Mouse (Mus musculus) right cerebral cortex, postnatal 25 days (tissue): ENCODE measurements at regions not wholly inside any gene's neighbourhood (a gene's known extent, or its start where the extent isn't known, plus 50 kb on each side); places are given as distances from the start of the nearest gene placed in this dataset.

Experiments
- DNase-seq: peaks from one replicate; pipeline ENCODE4 v3.0.0; 2022

- no peak for DNase-seq
Observed at GRCm38 (mm10) chr19:35282775-35283447, 360.8 kb downstream of the Kif20b start.

GRCm38 (mm10) chr19:35298846-35299245 lies 376.7 kb downstream of the Kif20b start:
- no peak for DNase-seq

GRCm38 (mm10) chr19:35302723-35303270 lies 380.6 kb downstream of the Kif20b start:
- DNase-seq: peak; percentile 4
